ENCODE assay signal across 8 mouse cellular contexts in the genomic region with DNA sequence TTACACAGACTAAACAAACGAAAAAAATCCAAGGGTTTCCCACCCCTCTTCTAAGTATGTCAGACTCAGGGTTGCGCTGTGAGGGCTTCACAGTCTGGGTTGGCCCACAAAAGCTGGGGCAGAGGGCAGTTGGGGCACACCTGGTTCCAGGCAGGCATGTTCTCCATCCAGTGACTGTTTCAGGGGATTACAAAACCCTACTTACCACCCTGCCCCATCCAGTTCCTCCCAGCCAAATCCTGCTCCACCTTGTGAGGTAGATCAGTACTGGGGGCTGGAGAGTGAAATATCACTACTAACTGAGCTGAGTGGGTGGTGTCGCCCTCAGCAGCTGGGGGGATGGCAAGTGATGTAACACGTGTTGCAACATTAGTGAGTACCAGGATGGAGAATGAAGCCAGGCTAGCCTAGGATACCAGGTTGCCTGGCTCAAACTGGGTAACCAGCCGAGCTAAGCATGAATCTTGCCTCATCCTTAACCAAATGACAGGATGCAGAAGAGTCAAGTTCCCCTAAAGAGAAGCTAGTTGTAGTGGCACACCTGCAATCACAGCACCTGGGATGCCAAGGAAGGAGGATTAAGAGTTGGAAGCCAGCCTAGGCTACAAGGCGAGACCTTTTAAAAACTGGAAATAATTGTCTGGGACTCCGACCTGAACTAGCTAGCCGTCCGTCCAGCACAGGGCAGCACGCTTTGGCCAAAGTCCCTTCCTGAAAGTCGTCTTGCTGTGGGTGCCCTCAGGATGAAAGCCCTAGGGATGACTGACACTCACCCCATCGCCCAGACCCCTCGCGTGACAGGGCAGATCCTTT. TPM values are rescaled to one million over a fixed set of nuclear protein-coding genes. Genes with fewer than 3 reads are reported as not detected.
DNase-seq lines count a peak whose midpoint lies in the region; ATAC-seq and TF ChIP-seq lines count a peak whose summit lies in the region.

No protein-coding gene starts in this region.

- WGBS in heart, adult 2 months: 29% methylated on average over 14 of the region's 14 CpGs
- 26% methylated on average over 14 of the region's 14 CpGs for WGBS in heart, embryonic 15.5 days

- H3K4me1 ChIP-seq in heart, adult 2 months (ENCODE audit: control insufficient read depth, insufficient read depth, low read length): no peaks in the 10 kb centered on the region; the same call in 1 of the 2 replicates
- H3K4me1 ChIP-seq in heart, embryonic 15.5 days (replicated peaks): peaks cover 8% of the 10 kb centered on the region

- peak overlapping the region; percentile 89 for H3K9ac ChIP-seq in heart, adult 2 months (ENCODE audit: low read depth, low read length)
- peak overlapping the region; percentile 82 for H3K9ac ChIP-seq in heart, embryonic 15.5 days

- peak in 1 of 2 experiments; percentile 29 for DNase-seq in heart, adult 2 months
- no peak for DNase-seq in heart, postnatal 25 days (ENCODE audit: low spot score)
- peak; percentile 27 for DNase-seq in NIH3T3 (ENCODE audit: low read depth)
- DNase-seq in layer of hippocampus, adult 2 months (ENCODE audit: low spot score in 2 of 2): peak; percentile 37 to 53
- DNase-seq in yolk sac, embryonic 10.5 days (ENCODE audit: low spot score): no peak
- DNase-seq in adrenal gland, adult 18-20 months (ENCODE audit: low spot score in 2 of 2): no peak

- H3K4me3 ChIP-seq in heart, adult 2 months: peak overlapping the region; percentile 96
- H3K4me3 ChIP-seq in heart, embryonic 15.5 days: peak overlapping the region; percentile 72
- peak overlapping the region; percentile 71 for H3K4me3 ChIP-seq in layer of hippocampus, adult 2 months

- TF ChIP-seq POLR2A in heart, adult 2 months (IDR thresholded peaks at IDR 0.05; ENCODE audit: insufficient read depth, low read depth, low read length): peak; percentile 47; the same call in 1 of the 2 replicates

- peak overlapping the region; percentile 98 for H3K4me2 ChIP-seq in heart, embryonic 15.5 days

- no peaks in the 10 kb centered on the region for H3K9me3 ChIP-seq in heart, embryonic 15.5 days (replicated peaks)

- no peak for TF ChIP-seq CTCF in heart, adult 2 months (IDR thresholded peaks at IDR 0.05)
- TF ChIP-seq CTCF in layer of hippocampus, adult 2 months (conservative IDR thresholded peaks at IDR 0.05): no peak; the same call in 1 of the 2 replicates

- no peaks in the 10 kb centered on the region for H3K79me2 ChIP-seq in heart, adult 2 months (replicated peaks; ENCODE audit: control insufficient read depth, insufficient read depth, low read length)

- intact Hi-C loops in heart, adult 2 months (cut with DNase I): loop anchor here (2.0 to 5.0 kb wide), 2 partner anchors 19 to 45 kb away; no protein-coding TSS in a partner anchor
- intact Hi-C loops in heart, postnatal 25 days (cut with DNase I): loop anchor here (5.0 kb wide), 1 partner anchor 45 kb away; no protein-coding TSS in a partner anchor

- no peaks in the 10 kb centered on the region for H3K36me3 ChIP-seq in heart, adult 2 months (ENCODE audit: control insufficient read depth, insufficient read depth, low read length)
- no peaks in the 10 kb centered on the region for H3K36me3 ChIP-seq in heart, embryonic 15.5 days

- H3K27ac ChIP-seq in heart, adult 2 months: peak overlapping the region; percentile 98
- no peak overlapping the region; the same call in 1 of the 2 replicates for H3K27ac ChIP-seq in heart, embryonic 15.5 days
- H3K27ac ChIP-seq in layer of hippocampus, adult 2 months: peak overlapping the region; percentile 100

- peak; percentile 46; the same call in 1 of the 2 replicates for TF ChIP-seq EP300 in heart, adult 2 months (IDR thresholded peaks at IDR 0.05; ENCODE audit: insufficient read depth, low read depth, low read length)

- H3K27me3 ChIP-seq in heart, adult 2 months (ENCODE audit: control insufficient read depth, insufficient read depth, low read length): no peaks in the 10 kb centered on the region
- H3K27me3 ChIP-seq in heart, embryonic 15.5 days: peaks cover 10% of the 10 kb centered on the region

- ATAC-seq in heart, embryonic 15.5 days (replicated peaks; ENCODE audit: insufficient number of reproducible peaks, insufficient read depth, low FRiP score, low read depth): no peak
- peak; percentile 40 for ATAC-seq in megakaryocyte progenitor cell, adult 5-6 weeks (replicated peaks; ENCODE audit: poor library complexity)

RNA-seq across cellular contexts. Expression of gene Dgat2, which starts 0.7 kb away (rescaled TPM):
- total RNA-seq in heart, adult 2 months (2021): 100 to 1,000 TPM; 309 to 376 TPM
- polyA plus RNA-seq in heart, adult 2 months (2012; rRNA removed): 347 and 390 TPM in 2 replicates
- 100 to 1,000 TPM; 272 to 339 TPM for total RNA-seq in heart, postnatal 25 days (2021)
- polyA plus RNA-seq in heart, embryonic 15.5 days (2015; fragmentation: Nextera tagmentation; extraction: Ambion mirVana): 26.9 and 29.5 TPM in 2 replicates
- total RNA-seq in layer of hippocampus, adult 2 months (2021): 100 to 1,000 TPM; 111 TPM
- total RNA-seq in megakaryocyte progenitor cell, adult 5-6 weeks (2015): 11.4 and 12.2 TPM in 2 replicates
- 8.5 and 12.2 TPM in 2 replicates for total RNA-seq in megakaryocyte progenitor cell, adult 5-6 weeks (2017)
- total RNA-seq in adrenal gland, adult 18-20 months (2021): 100 to 1,000 TPM; 284 to 447 TPM

RNA-seq across cellular contexts. Expression of gene Uvrag, which starts 40.9 kb away (rescaled TPM):
- total RNA-seq in heart, adult 2 months (2021): 10 to 100 TPM; 21.0 to 22.1 TPM
- polyA plus RNA-seq in heart, adult 2 months (2012; rRNA removed): 5.9 and 9.1 TPM in 2 replicates
- 10 to 100 TPM; 24.9 to 26.3 TPM for total RNA-seq in heart, postnatal 25 days (2021)
- 15.3 and 16.0 TPM in 2 replicates for polyA plus RNA-seq in heart, embryonic 15.5 days (2015; fragmentation: Nextera tagmentation; extraction: Ambion mirVana)
- total RNA-seq in layer of hippocampus, adult 2 months (2021): 10 to 100 TPM; 48.9 to 52.4 TPM
- 22.6 and 24.6 TPM in 2 replicates for total RNA-seq in megakaryocyte progenitor cell, adult 5-6 weeks (2015)
- 33.9 TPM in 2 replicates for total RNA-seq in megakaryocyte progenitor cell, adult 5-6 weeks (2017)
- 10 to 100 TPM; 15.4 to 29.0 TPM for total RNA-seq in adrenal gland, adult 18-20 months (2021)

RNA-seq across cellular contexts. Expression of gene Mogat2, which starts 56.6 kb away (rescaled TPM):
- not detected for total RNA-seq in heart, adult 2 months (2021)
- 0.47 TPM in 1 of 2 replicates, not detected in the other for polyA plus RNA-seq in heart, adult 2 months (2012; rRNA removed)
- not detected for total RNA-seq in heart, postnatal 25 days (2021)
- 0.70 and 0.74 TPM in 2 replicates for polyA plus RNA-seq in heart, embryonic 15.5 days (2015; fragmentation: Nextera tagmentation; extraction: Ambion mirVana)
- not detected for total RNA-seq in layer of hippocampus, adult 2 months (2021)
- 7.4 and 8.2 TPM in 2 replicates for total RNA-seq in megakaryocyte progenitor cell, adult 5-6 weeks (2015)
- 8.2 and 9.8 TPM in 2 replicates for total RNA-seq in megakaryocyte progenitor cell, adult 5-6 weeks (2017)
- under 1 TPM; 0.43 to 0.99 TPM for total RNA-seq in adrenal gland, adult 18-20 months (2021)

Comparison
In these comparisons a context has a peak if more than half of its experiments do, and no peak if none do; other contexts are left out.
1. DNase-seq: peak in NIH3T3 (single experiment) and layer of hippocampus, adult 2 months (2 of 2); none in heart, postnatal 25 days (single experiment), yolk sac, embryonic 10.5 days (single experiment) and adrenal gland, adult 18-20 months (0 of 2).
2. RNA of gene Dgat2, which starts 0.7 kb away (total RNA-seq): 284 to 447 TPM in adrenal gland, adult 18-20 months, 309 to 376 TPM in heart, adult 2 months, 272 to 339 TPM in heart, postnatal 25 days and 111 TPM in layer of hippocampus, adult 2 months; 8.5 to 12.2 TPM in megakaryocyte progenitor cell, adult 5-6 weeks; every median in the first group is over 4 times any median in the second.
3. RNA of gene Mogat2, which starts 56.6 kb away (total RNA-seq): 7.4 to 9.8 TPM in megakaryocyte progenitor cell, adult 5-6 weeks; 0.43 to 0.99 TPM in adrenal gland, adult 18-20 months, not detected in heart, adult 2 months, not detected in heart, postnatal 25 days and not detected in layer of hippocampus, adult 2 months; every median in the first group is over 4 times any median in the second.
4. Peak in every context shown above with its lines, with median percentiles within 50 percentile points of each other: H3K4me3 ChIP-seq.